Mouse (Mus musculus): Measurements from ENCODE around the gene Rpl4. TPM values are rescaled to one million over a fixed set of nuclear protein-coding genes. Genes with fewer than 3 reads are reported as not detected.

Rpl4 gene
- polyA plus RNA-seq (2012; rRNA removed; ENCODE audit: low replicate concordance) = 325 and 388 TPM in 2 replicates

GRCm38 (mm10) chr9:64172816-64173665, at the start of gene Rpl4, which contains the start of gene Zwilch:
TSS of gene Rpl4 (plus strand) at chr9:64173375.
TSS of gene Zwilch (minus strand) at chr9:64173104.

GRCm38 (mm10) chr9:64178974-64179646, 5.9 kb downstream of the Rpl4 start, which contains the start of gene Snapc5:
TSS of gene Snapc5 (plus strand) at chr9:64179274.

Other genes starting within 250 kb of the Rpl4 start
- gene Smad6, start 151.3 kb upstream of the Rpl4 start, polyA plus RNA-seq (2012; rRNA removed; ENCODE audit: low replicate concordance) = 11.7 and 32.2 TPM in 2 replicates
- 8.6 and 16.6 TPM in 2 replicates for gene Lctl, start 56.2 kb upstream of the Rpl4 start, polyA plus RNA-seq (2012; rRNA removed; ENCODE audit: low replicate concordance)
- gene Zwilch, start 271 bp upstream of the Rpl4 start, polyA plus RNA-seq (2012; rRNA removed; ENCODE audit: low replicate concordance) = 0.47 and 1.2 TPM in 2 replicates
- 4.7 and 10.5 TPM in 2 replicates for gene Snapc5, start 5.9 kb downstream of the Rpl4 start, polyA plus RNA-seq (2012; rRNA removed; ENCODE audit: low replicate concordance)
- gene Uchl4, start 61.8 kb downstream of the Rpl4 start, polyA plus RNA-seq (2012; rRNA removed; ENCODE audit: low replicate concordance) = 0.20 TPM in 1 of 2 replicates, not detected in the other
- gene Map2k1, start 80.3 kb downstream of the Rpl4 start, polyA plus RNA-seq (2012; rRNA removed; ENCODE audit: low replicate concordance) = 41.2 and 56.7 TPM in 2 replicates
- 2.7 and 5.3 TPM in 2 replicates for gene Tipin, start 108.2 kb downstream of the Rpl4 start, polyA plus RNA-seq (2012; rRNA removed; ENCODE audit: low replicate concordance)
- gene Dis3l, start 167.9 kb downstream of the Rpl4 start, polyA plus RNA-seq (2012; rRNA removed; ENCODE audit: low replicate concordance) = 9.2 and 27.7 TPM in 2 replicates
- gene Megf11, start 212.3 kb downstream of the Rpl4 start, polyA plus RNA-seq (2012; rRNA removed; ENCODE audit: low replicate concordance) = 0.43 and 0.73 TPM in 2 replicates

All from mammary gland, adult 2 months (tissue).